Mouse (Mus musculus) MEL (cell line): Measurements from ENCODE around the gene Sde2. TPM values are rescaled to one million over a fixed set of nuclear protein-coding genes. Genes with fewer than 3 reads are reported as not detected.
A peak's percentile ranks its signal among the peaks of the same experiment; 100 is the strongest.

Experiments used
- DNase-seq: peaks from one replicate; pipeline ENCODE4 v3.0.0; 2011; ENCODE audit warnings: low read depth, low spot score
- H3K27ac ChIP-seq: 2 replicates; pipeline ENCODE4 v1.5.1; 2012; ENCODE audit warnings: low read depth, mild to moderate bottlenecking, control low read depth, low read length, moderate library complexity; ENCODE audit not compliant: control insufficient read depth
- H3K27me3 ChIP-seq, 2 experiments: fragments of 150-350 bp in 1 of 2; sonication (generic) in 1 of 2; 2 replicates each; pipeline ENCODE4 v1.6.1; 2012; ENCODE audit warnings: low read length in 2 of 2, mild to moderate bottlenecking in 2 of 2, improper control_type of control experiment in 1 of 2, moderate library complexity in 1 of 2; ENCODE audit not compliant: insufficient read depth in 2 of 2, control insufficient read depth in 1 of 2
- H3K36me3 ChIP-seq, 2 experiments: 2 replicates each; pipeline ENCODE4 v1.6.1; 2012 to 2014; ENCODE audit warnings: low read length in 2 of 2, improper control_type of control experiment in 1 of 2, inconsistent platforms in 1 of 2, mild to moderate bottlenecking in 1 of 2; ENCODE audit not compliant: insufficient read depth in 2 of 2, control insufficient read depth in 1 of 2
- H3K4me1 ChIP-seq, 2 experiments: fragments of 150-350 bp in 1 of 2; sonication (generic) in 1 of 2; 2 replicates each; pipeline ENCODE4 v1.6.1; 2012; ENCODE audit warnings: low read length in 2 of 2, improper control_type of control experiment in 1 of 2, mild to moderate bottlenecking in 1 of 2; ENCODE audit not compliant: insufficient read depth in 2 of 2, control insufficient read depth in 1 of 2
- H3K4me3 ChIP-seq, 2 experiments: fragments of 150-350 bp in 1 of 2; sonication (generic) in 1 of 2; 2 replicates each; pipeline ENCODE4 v1.5.1; 2012; ENCODE audit warnings: low read depth in 2 of 2, low read length in 2 of 2, mild to moderate bottlenecking in 2 of 2, moderate library complexity in 2 of 2, control low read depth in 1 of 2, improper control_type of control experiment in 1 of 2; ENCODE audit not compliant: control insufficient read depth in 1 of 2, insufficient read depth in 1 of 2
- H3K79me2 ChIP-seq: 2 replicates; pipeline ENCODE4 v1.6.1; 2012; ENCODE audit warnings: mild to moderate bottlenecking, low read length, moderate library complexity; ENCODE audit not compliant: control insufficient read depth, poor library complexity, insufficient read depth
- H3K9ac ChIP-seq: 2 replicates; pipeline ENCODE4 v1.6.1; 2012; ENCODE audit warnings: low read depth, mild to moderate bottlenecking, control low read depth, low read length, moderate library complexity; ENCODE audit not compliant: control insufficient read depth, poor library complexity, severe bottlenecking
- H3K9me3 ChIP-seq: fragments of 150-350 bp; sonication (generic); replicated peaks from 2 replicates; pipeline ENCODE4 v1.6.1; 2012; ENCODE audit warnings: mild to moderate bottlenecking, low read length, improper control_type of control experiment, moderate library complexity; ENCODE audit not compliant: insufficient read depth
- ELF1 ChIP-seq: IDR thresholded peaks from 2 replicates; pipeline ENCODE4 v1.6.1; 2014; ENCODE audit warnings: low read depth, mild to moderate bottlenecking, inconsistent platforms, low read length, improper control_type of control experiment, moderate library complexity
- ETS1 ChIP-seq: IDR thresholded peaks from 2 replicates; pipeline ENCODE4 v1.6.1; 2012; ENCODE audit warnings: low read depth, mild to moderate bottlenecking, inconsistent platforms, low read length, improper control_type of control experiment, moderate library complexity
- GATA1 ChIP-seq: IDR thresholded peaks from 2 replicates; pipeline ENCODE4 v1.6.1; 2011; ENCODE audit warnings: low read depth, low read length, improper control_type of control experiment
- MEF2A ChIP-seq: IDR thresholded peaks from 2 replicates; pipeline ENCODE4 v1.6.1; 2014; ENCODE audit warnings: low read depth, mild to moderate bottlenecking, inconsistent platforms, low read length, improper control_type of control experiment; ENCODE audit not compliant: poor library complexity, insufficient replicate concordance, severe bottlenecking; ENCODE audit errors: extremely low read depth
- MXI1 ChIP-seq: IDR thresholded peaks from 2 replicates; pipeline ENCODE4 v1.6.1; 2011; ENCODE audit warnings: mild to moderate bottlenecking, low read depth, low read length, improper control_type of control experiment
- NELFE ChIP-seq: IDR thresholded peaks from 2 replicates; pipeline ENCODE4 v1.6.1; 2011; ENCODE audit warnings: low read depth, low read length, improper control_type of control experiment
- POLR2A ChIP-seq, 2 experiments: IDR thresholded peaks; 2 replicates each; pipeline ENCODE4 v1.6.1; 2011 to 2012; ENCODE audit warnings: low read length in 2 of 2, mild to moderate bottlenecking in 2 of 2, control low read depth in 1 of 2, improper control_type of control experiment in 1 of 2, low read depth in 1 of 2, moderate library complexity in 1 of 2; ENCODE audit not compliant: control insufficient read depth in 1 of 2, insufficient read depth in 1 of 2, poor library complexity in 1 of 2
- RCOR1 ChIP-seq: IDR thresholded peaks from 2 replicates; pipeline ENCODE4 v1.6.1; 2012; ENCODE audit warnings: low read depth, mild to moderate bottlenecking, inconsistent platforms, low read length, improper control_type of control experiment
- TBP ChIP-seq: IDR thresholded peaks from 2 replicates; pipeline ENCODE4 v1.8.0; 2011; ENCODE audit warnings: low read depth, low read length, improper control_type of control experiment
- TCF12 ChIP-seq: IDR thresholded peaks from 2 replicates; pipeline ENCODE4 v1.6.1; 2014; ENCODE audit warnings: low read depth, mild to moderate bottlenecking, inconsistent platforms, low read length, improper control_type of control experiment, moderate library complexity
- UBTF ChIP-seq: IDR thresholded peaks from 2 replicates; pipeline ENCODE4 v1.6.1; 2012; ENCODE audit warnings: low read depth, mild to moderate bottlenecking, inconsistent platforms, low read length, improper control_type of control experiment, moderate library complexity, borderline replicate concordance; ENCODE audit not compliant: insufficient read depth
- USF1 ChIP-seq: IDR thresholded peaks from 2 replicates; pipeline ENCODE4 v1.6.1; 2014; ENCODE audit warnings: low read depth, mild to moderate bottlenecking, inconsistent platforms, low read length, improper control_type of control experiment, moderate library complexity
- ZKSCAN1 ChIP-seq: IDR thresholded peaks from 2 replicates; pipeline ENCODE4 v1.6.1; 2012; ENCODE audit warnings: low read depth, mild to moderate bottlenecking, inconsistent platforms, low read length, improper control_type of control experiment, moderate library complexity
- polyA plus RNA-seq, 2 experiments: library from polyadenylated mRNA; stranded (reverse) in 1 of 2; unstranded in 1 of 2; fragments of >175 nt in 1 of 2; fragments of >200 nt in 1 of 2; gene quantifications; 2 replicates each; pipeline versions ENCODE4 v1.2.1 to v1.2.4; 2012; ENCODE audit warnings: low replicate concordance in 2 of 2, low read depth in 1 of 2; ENCODE audit not compliant: insufficient read length in 2 of 2, insufficient read depth in 1 of 2, missing spikeins in 1 of 2
- total RNA-seq: library from RNA; depleted of rRNA; stranded (reverse); fragments of 300-350 nt; gene quantifications from 2 replicates; pipeline ENCODE4 v1.2.3, GENCODE M21; 2012; rRNA removed

The Sde2 gene
- total and polyA plus RNA-seq, 3 experiments, result 35.5 to 48.0 TPM; not detected in 1

DNA sequence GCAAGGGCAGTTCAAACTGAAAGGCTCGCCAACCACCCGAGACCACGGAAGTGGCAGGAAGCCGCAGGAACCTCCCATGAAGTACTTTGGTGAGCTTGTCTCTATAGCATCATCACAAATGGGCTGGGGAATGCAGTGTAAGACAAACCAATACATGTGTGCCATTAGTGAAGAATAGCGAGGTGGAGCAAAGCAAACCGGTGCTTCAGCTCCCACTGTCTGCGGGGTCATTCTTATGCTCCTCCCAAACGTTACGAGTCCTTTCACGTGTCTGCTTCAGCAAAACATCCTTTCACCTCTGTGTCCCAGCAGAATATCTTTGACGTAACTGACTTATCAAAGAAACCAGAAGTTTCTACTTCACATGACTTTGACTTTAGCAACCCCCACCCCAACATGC, 65.5 kb downstream of the Sde2 start:
- Histone ChIP-seq H3K4me3 (no peak overlapping the region), H3K9me3 (no peaks in the 10 kb centered on the region), H3K4me1 (peaks cover 5 to 15% of the 10 kb centered on the region in 2 experiments), H3K9ac (no peak overlapping the region), H3K27me3 (no peaks in the 10 kb centered on the region), H3K27ac (no peak overlapping the region), H3K36me3 (peaks cover 0 to 7% of the 10 kb centered on the region in 2 experiments; a peak in 2 of 4 replicates), H3K79me2 (no peaks in the 10 kb centered on the region)
- TF ChIP-seq UBTF (no peak), MEF2A (no peak), TBP (no peak), GATA1 (no peak), USF1 (no peak), TCF12 (no peak), POLR2A (IDR thresholded peaks at IDR 0.05; ENCODE audit: control insufficient read depth in 1 of 2, insufficient read depth in 1 of 2, low read depth in 1 of 2, low read length in 2 of 2, poor library complexity in 1 of 2) (no peak), ETS1 (no peak), ZKSCAN1 (no peak), NELFE (no peak), RCOR1 (no peak)
- DNase-seq, result no peak

DNA sequence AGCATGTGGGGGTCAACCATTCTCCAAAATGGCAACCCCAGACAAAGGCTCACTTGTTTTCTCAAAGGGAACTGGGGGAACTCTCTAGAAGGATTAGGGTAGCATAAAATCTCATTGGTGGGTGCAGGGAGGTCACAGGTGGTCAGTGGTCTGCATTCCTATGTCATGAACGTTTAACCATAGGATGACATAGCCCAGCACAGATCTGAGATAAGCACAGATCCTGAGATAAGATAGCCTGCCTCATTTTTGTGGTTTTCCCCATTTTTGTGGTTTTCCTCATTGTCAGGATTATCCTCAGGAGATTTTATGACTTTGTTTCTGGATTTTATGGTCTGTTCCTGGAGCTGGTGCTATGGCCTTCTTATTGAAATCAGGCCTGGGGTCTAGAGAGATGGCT, 66.1 kb downstream of the Sde2 start:
- no peak for DNase-seq
- H3K9ac ChIP-seq, result no peak overlapping the region
- H3K79me2 ChIP-seq, result no peaks in the 10 kb centered on the region
- H3K36me3 ChIP-seq, result peaks cover 0 to 11% of the 10 kb centered on the region in 2 experiments; a peak in 2 of 4 replicates
- H3K27me3 ChIP-seq, result no peaks in the 10 kb centered on the region
- TF ChIP-seq ZKSCAN1, result no peak
- TF ChIP-seq ELF1, result no peak
- no peak for TF ChIP-seq MEF2A
- peak; percentile 53 for TF ChIP-seq GATA1
- no peak for TF ChIP-seq MXI1
- TF ChIP-seq, all 39 proteins: peak for 1
- Histone ChIP-seq H3K4me1 (peaks cover 5 to 17% of the 10 kb centered on the region in 2 experiments), H3K4me3 (no peak overlapping the region), H3K27ac (no peak overlapping the region), H3K9me3 (no peaks in the 10 kb centered on the region)

Other genes starting within 250 kb of the Sde2 start
- gene Lin9, start 210.0 kb upstream of the Sde2 start, total RNA-seq, result 9.9 and 10.2 TPM in 2 replicates
- gene Lin9, start 210.0 kb upstream of the Sde2 start, polyA plus RNA-seq, result 10 to 100 TPM in 1 of 2 experiments, not detected in 1; 11.1 TPM
- not detected in 2 replicates for gene Mixl1, start 154.1 kb upstream of the Sde2 start, total RNA-seq
- gene Mixl1, start 154.1 kb upstream of the Sde2 start, polyA plus RNA-seq, result not detected
- 17.4 and 17.8 TPM in 2 replicates for gene Acbd3, start 125.1 kb upstream of the Sde2 start, total RNA-seq
- 10 to 100 TPM in 1 of 2 experiments, not detected in 1; 23.2 TPM for gene Acbd3, start 125.1 kb upstream of the Sde2 start, polyA plus RNA-seq
- gene H3f3a, start 37.2 kb upstream of the Sde2 start, total RNA-seq, result 573 and 574 TPM in 2 replicates
- gene H3f3a, start 37.2 kb upstream of the Sde2 start, polyA plus RNA-seq, result 100 to 1,000 TPM; 265 to 903 TPM
- gene Lefty2, start 42.0 kb downstream of the Sde2 start, total RNA-seq, result not detected in 2 replicates
- gene Lefty2, start 42.0 kb downstream of the Sde2 start, polyA plus RNA-seq, result not detected
- 128 and 183 TPM in 2 replicates for gene Pycr2, start 53.2 kb downstream of the Sde2 start, total RNA-seq
- 100 to 1,000 TPM in 1 of 2 experiments, not detected in 1; 125 TPM for gene Pycr2, start 53.2 kb downstream of the Sde2 start, polyA plus RNA-seq
- gene Lefty1, start 83.9 kb downstream of the Sde2 start, total RNA-seq, result 3.5 and 6.4 TPM in 2 replicates
- 1 to 10 TPM in 1 of 2 experiments, not detected in 1; 5.1 TPM for gene Lefty1, start 83.9 kb downstream of the Sde2 start, polyA plus RNA-seq
- 7.5 and 7.7 TPM in 2 replicates for gene Tmem63a, start 91.2 kb downstream of the Sde2 start, total RNA-seq
- 10 to 100 TPM in 1 of 2 experiments, not detected in 1; 12.8 TPM for gene Tmem63a, start 91.2 kb downstream of the Sde2 start, polyA plus RNA-seq
- gene Ephx1, start 169.8 kb downstream of the Sde2 start, total RNA-seq, result 0.15 and 0.23 TPM in 2 replicates
- under 1 TPM in 1 of 2 experiments, not detected in 1; 0.39 TPM for gene Ephx1, start 169.8 kb downstream of the Sde2 start, polyA plus RNA-seq
- not detected in 2 replicates for gene 9130409I23Rik, start 200.1 kb downstream of the Sde2 start, total RNA-seq
- gene 9130409I23Rik, start 200.1 kb downstream of the Sde2 start, polyA plus RNA-seq, result not detected